Mouse (Mus musculus) left cerebral cortex, adult 8-10 months (tissue): ENCODE measurements at regions not wholly inside any gene's neighbourhood (a gene's known extent, or its start where the extent isn't known, plus 50 kb on each side); places are given as distances from the start of the nearest gene placed in this dataset.

Experiments used
- DNase-seq, 2 experiments: peaks; one replicate each; pipeline ENCODE4 v3.0.0; 2022; ENCODE audit warnings: low spot score in 2 of 2

- DNase-seq: no peak
Observed at GRCm38 (mm10) chr3:27815201-27815695, 80.9 kb downstream of the Tmem212 start.

GRCm38 (mm10) chr3:27804271-27804670 lies 91.9 kb downstream of the Tmem212 start:
- no peak for DNase-seq

DNA sequence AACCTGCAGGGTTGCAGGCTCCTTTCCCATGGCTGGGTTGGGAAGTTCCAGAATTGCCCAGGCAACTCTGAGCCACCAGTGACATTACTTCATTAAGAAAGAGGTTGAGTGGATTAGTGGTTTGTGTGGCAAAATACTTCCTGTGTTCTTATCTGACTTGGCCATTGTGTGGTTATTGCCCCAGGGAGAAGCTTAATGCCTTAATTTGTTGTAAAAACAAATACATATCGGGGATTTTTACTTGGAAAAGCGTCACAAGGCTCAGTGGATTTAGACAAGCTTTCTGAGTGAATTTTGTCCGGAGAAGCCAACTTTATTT lies 80.5 kb upstream of the Fndc3b start:
- no peak for DNase-seq

GRCm38 (mm10) chr3:27790932-27791632 lies 80.0 kb upstream of the Fndc3b start:
- no peak for DNase-seq

DNA sequence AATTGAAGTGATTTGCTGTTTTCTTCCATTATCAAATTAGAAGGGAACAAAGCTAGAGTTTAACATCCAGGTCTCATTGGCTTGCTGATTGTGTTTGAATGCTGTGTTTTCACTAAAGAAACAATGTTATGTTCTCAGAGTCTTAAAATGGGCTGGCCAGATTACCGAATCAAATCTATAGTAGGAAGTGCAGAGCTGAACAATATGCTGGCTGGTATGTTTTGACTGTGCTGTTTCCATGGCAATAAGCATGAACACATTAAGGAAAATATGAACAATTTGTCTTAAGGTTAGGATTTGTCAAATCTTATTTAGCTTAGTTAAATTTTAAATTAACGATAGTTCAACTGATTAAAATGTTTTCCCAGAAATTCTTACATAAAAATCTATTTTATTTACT lies 72.8 kb upstream of the Fndc3b start:
- no peak for DNase-seq

DNA sequence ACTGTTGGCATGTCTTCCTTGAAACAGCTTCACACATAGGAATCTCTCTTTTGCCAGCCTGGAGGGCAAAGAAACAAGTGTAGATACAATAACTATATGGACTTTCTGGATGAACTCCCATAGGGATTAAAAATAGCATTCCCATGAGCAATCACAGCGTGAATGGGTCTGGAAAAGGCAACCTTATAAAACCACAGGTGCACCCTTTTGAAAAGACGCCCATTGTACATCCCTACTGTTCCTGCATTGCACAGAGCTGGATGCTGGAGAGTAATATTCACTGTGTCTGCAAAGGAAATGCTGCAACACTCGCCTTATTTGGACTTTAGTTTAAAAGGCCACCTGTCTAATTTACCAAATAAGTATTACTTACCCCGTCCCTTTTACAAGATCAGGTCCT lies 72.4 kb upstream of the Fndc3b start:
- no peak for DNase-seq

- peak in 1 of 2 experiments; percentile 43 for DNase-seq
Observed at GRCm38 (mm10) chr3:27782056-27782765, 71.1 kb upstream of the Fndc3b start.

DNA sequence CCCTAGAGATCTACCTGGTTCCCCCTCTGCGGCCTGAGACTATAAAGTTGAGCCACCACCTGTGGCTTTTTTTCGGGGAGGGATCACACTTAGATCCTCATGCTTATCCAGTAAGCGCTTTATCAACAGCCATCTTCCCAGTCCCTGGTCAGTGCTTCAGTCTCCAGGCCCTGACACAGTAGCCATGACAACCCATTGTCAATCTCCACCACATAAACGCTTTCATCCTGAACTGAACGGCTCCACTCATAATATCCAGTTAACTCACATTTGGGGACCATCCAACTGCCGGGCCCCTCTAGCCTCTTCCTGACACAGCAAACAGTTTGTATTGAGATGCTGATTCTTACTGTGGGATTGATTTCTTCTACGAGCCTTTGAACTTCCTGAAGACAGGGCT lies 68.8 kb upstream of the Fndc3b start:
- DNase-seq: no peak

DNA sequence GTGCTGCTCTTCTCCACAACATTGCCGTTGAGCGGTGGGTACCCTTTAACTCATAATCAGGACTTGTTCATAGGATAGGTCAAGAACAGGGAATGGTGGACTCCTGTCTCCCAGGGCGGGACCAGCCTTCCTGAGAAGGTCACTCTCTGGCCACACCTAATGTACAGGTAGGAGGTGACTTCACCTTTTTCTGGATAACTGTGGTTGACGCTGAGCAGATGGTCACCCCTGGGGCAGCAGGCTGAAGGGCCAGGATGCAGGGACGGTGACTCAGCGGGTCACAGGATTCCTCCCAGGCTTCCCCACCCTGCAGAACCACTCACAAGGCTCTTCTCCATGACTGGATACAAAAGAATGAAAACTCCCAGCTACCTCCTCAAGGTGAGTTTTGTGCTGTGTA lies 66.6 kb upstream of the Fndc3b start:
- DNase-seq: no peak

DNA sequence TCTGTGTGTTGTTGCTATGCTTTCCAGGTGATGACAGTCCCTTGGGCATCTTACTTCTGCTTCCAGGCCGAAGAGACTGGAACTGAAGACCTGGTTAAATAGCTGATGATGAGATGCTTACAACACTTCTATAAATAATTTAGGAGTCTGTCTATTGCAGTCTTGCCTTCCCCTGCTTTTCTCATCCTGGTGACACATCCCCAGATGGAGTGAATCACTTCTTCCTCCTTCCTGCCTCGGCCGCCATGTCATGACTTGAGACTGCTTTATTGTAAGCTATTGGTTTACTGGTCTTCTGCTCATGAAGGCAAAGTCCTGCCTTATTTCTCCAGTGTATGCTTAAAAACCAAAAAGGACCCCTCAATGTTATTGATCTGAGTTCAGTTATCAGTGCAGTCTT lies 62.1 kb upstream of the Fndc3b start:
- DNase-seq: no peak

GRCm38 (mm10) chr3:27769438-27769837 lies 58.3 kb upstream of the Fndc3b start:
- no peak for DNase-seq

- no peak for DNase-seq
Observed at GRCm38 (mm10) chr3:27767188-27767587, 56.1 kb upstream of the Fndc3b start.

DNA sequence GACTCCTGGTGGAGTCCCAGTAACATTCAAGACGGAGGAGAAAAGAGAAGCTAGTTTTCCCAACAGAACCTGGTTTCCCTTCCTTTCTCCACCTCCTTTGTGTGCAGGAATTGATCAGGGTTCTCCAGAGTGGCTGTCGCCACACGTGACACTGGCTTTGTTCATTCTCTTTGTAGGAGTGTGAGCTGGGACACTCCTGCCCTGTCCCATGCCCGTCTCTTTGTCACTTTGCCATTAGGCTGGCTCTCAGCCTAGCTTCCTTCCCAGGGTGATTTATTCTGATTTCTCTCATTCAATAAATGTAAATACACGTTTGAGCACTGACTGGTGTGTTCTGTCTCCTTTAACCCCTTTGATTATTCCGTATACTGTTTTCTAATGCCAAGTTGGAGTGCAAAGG lies 55.3 kb upstream of the Fndc3b start:
- DNase-seq: no peak

- DNase-seq: peak in 1 of 2 experiments; percentile 38
Observed at GRCm38 (mm10) chr3:27765929-27766328, 54.8 kb upstream of the Fndc3b start.

GRCm38 (mm10) chr3:27764556-27764955 lies 53.4 kb upstream of the Fndc3b start:
- no peak for DNase-seq

- DNase-seq: no peak
Observed at GRCm38 (mm10) chr3:27761031-27761430, 49.9 kb upstream of the Fndc3b start.
